Mouse (Mus musculus) forebrain, embryonic 10.5 days (tissue): Measurements from ENCODE around the gene Cdkl4. TPM values are rescaled to one million over a fixed set of nuclear protein-coding genes. Genes with fewer than 3 reads are reported as not detected.
A peak's percentile ranks its signal among the peaks of the same experiment; 100 is the strongest.

ENCODE experiments used
- DNase-seq: peaks from one replicate; pipeline ENCODE4 v3.0.0-alpha.2; 2017; ENCODE audit warnings: low spot score; ENCODE audit errors: extremely low spot score
- H3K27ac ChIP-seq: fragments of 300-500 bp; sonication (generic); 2 replicates; pipeline ENCODE4 v1.5.1; 2016; ENCODE audit warnings: mild to moderate bottlenecking
- H3K27me3 ChIP-seq: fragments of 300-500 bp; sonication (generic); 2 replicates; pipeline ENCODE4 v1.6.1; 2016; ENCODE audit warnings: mild to moderate bottlenecking; ENCODE audit not compliant: poor library complexity, severe bottlenecking
- H3K36me3 ChIP-seq: fragments of 300-500 bp; sonication (generic); replicated peaks from 2 replicates; pipeline ENCODE4 v1.6.1; 2016; ENCODE audit warnings: mild to moderate bottlenecking, moderate library complexity
- H3K4me1 ChIP-seq: fragments of 300-500 bp; sonication (generic); 2 replicates; pipeline ENCODE4 v1.6.1; 2016
- H3K4me3 ChIP-seq: fragments of 300-500 bp; sonication (generic); 2 replicates; pipeline ENCODE4 v1.5.1; 2016; ENCODE audit warnings: mild to moderate bottlenecking, moderate library complexity
- H3K9me3 ChIP-seq: fragments of 300-500 bp; sonication (generic); 2 replicates; pipeline ENCODE4 v1.6.1; 2016; ENCODE audit warnings: mild to moderate bottlenecking, moderate library complexity
- WGBS: fragments of 180-500 bp; shearing (Covaris S2); methylation state at CpG from one replicate; pipeline ENCODE4 v1.1.7; 2016; 5-methylcytosine and 5-hydroxymethylcytosine counted together
- polyA plus RNA-seq: library from polyadenylated mRNA; unstranded; fragments of >200 nt; fragmentation: Nextera tagmentation; extraction: Ambion mirVana; gene quantifications from 2 replicates; pipeline ENCODE4 v1.2.1, GENCODE M21; 2016

Gene Cdkl4
- polyA plus RNA-seq, 1 experiment from 2014 or later: 1.2 TPM

GRCm38 (mm10) chr17:80505766-80506165 is 71.8 kb downstream of the Cdkl4 start:
- H3K4me3 ChIP-seq: no peak overlapping the region
- no peak overlapping the region for H3K27ac ChIP-seq
- H3K36me3 ChIP-seq: no peaks in the 10 kb centered on the region
- H3K27me3 ChIP-seq: no peaks in the 10 kb centered on the region
- DNase-seq: no peak
- WGBS: 90% methylated on average over 6 of the region's 6 CpGs
- no peaks in the 10 kb centered on the region for H3K9me3 ChIP-seq
- H3K4me1 ChIP-seq: no peaks in the 10 kb centered on the region

GRCm38 (mm10) chr17:80505342-80505741 is 72.3 kb downstream of the Cdkl4 start:
- DNase-seq: no peak
- Histone ChIP-seq H3K4me1 (no peaks in the 10 kb centered on the region), H3K27ac (no peak overlapping the region), H3K4me3 (no peak overlapping the region), H3K9me3 (no peaks in the 10 kb centered on the region), H3K36me3 (no peaks in the 10 kb centered on the region), H3K27me3 (no peaks in the 10 kb centered on the region)
- WGBS: 89% methylated on average over 4 of the region's 4 CpGs

- Histone ChIP-seq H3K4me3 (no peak overlapping the region), H3K9me3 (no peaks in the 10 kb centered on the region), H3K36me3 (no peaks in the 10 kb centered on the region), H3K4me1 (peaks cover 9% of the 10 kb centered on the region; the same call in 1 of the 2 replicates), H3K27me3 (no peaks in the 10 kb centered on the region), H3K27ac (no peak overlapping the region)
- DNase-seq: no peak
- WGBS: 91% methylated on average over 2 of the region's 2 CpGs
Observed at GRCm38 (mm10) chr17:80501805-80502172, 75.8 kb downstream of the Cdkl4 start.

- Histone ChIP-seq H3K36me3 (no peaks in the 10 kb centered on the region), H3K27ac (no peak overlapping the region), H3K4me1 (peaks cover 11% of the 10 kb centered on the region; the same call in 1 of the 2 replicates), H3K27me3 (no peaks in the 10 kb centered on the region), H3K4me3 (no peak overlapping the region), H3K9me3 (no peaks in the 10 kb centered on the region)
- DNase-seq: no peak
- WGBS: 76% methylated on average over 5 of the region's 5 CpGs
Observed at GRCm38 (mm10) chr17:80501037-80501804, 76.4 kb downstream of the Cdkl4 start.

GRCm38 (mm10) chr17:80500025-80500424 is 77.6 kb downstream of the Cdkl4 start:
- no peak overlapping the region for H3K27ac ChIP-seq
- peaks cover 11% of the 10 kb centered on the region; the same call in 1 of the 2 replicates for H3K4me1 ChIP-seq
- 89% methylated on average over 4 of the region's 4 CpGs for WGBS
- DNase-seq: no peak
- no peak overlapping the region for H3K4me3 ChIP-seq
- no peaks in the 10 kb centered on the region for H3K27me3 ChIP-seq
- no peaks in the 10 kb centered on the region for H3K36me3 ChIP-seq
- no peaks in the 10 kb centered on the region for H3K9me3 ChIP-seq

- Histone ChIP-seq H3K27ac (no peak overlapping the region), H3K9me3 (no peaks in the 10 kb centered on the region; the same call in 1 of the 2 replicates), H3K27me3 (no peaks in the 10 kb centered on the region), H3K4me3 (no peak overlapping the region), H3K36me3 (no peaks in the 10 kb centered on the region), H3K4me1 (peaks cover 11% of the 10 kb centered on the region; the same call in 1 of the 2 replicates)
- no peak for DNase-seq
- WGBS: 63% methylated on average over 11 of the region's 11 CpGs
Observed at GRCm38 (mm10) chr17:80498600-80499268, 78.9 kb downstream of the Cdkl4 start.

GRCm38 (mm10) chr17:80497183-80497601 is 80.4 kb downstream of the Cdkl4 start:
- Histone ChIP-seq H3K36me3 (no peaks in the 10 kb centered on the region), H3K27ac (peak overlapping the region; percentile 65; the same call in 1 of the 2 replicates), H3K27me3 (no peaks in the 10 kb centered on the region), H3K9me3 (no peaks in the 10 kb centered on the region; the same call in 1 of the 2 replicates), H3K4me1 (peaks cover 11% of the 10 kb centered on the region; the same call in 1 of the 2 replicates), H3K4me3 (no peak overlapping the region)
- 46% methylated on average over 9 of the region's 9 CpGs for WGBS
- peak; percentile 26 for DNase-seq

GRCm38 (mm10) chr17:80496607-80497170 is 80.9 kb downstream of the Cdkl4 start:
- H3K4me1 ChIP-seq: peaks cover 11% of the 10 kb centered on the region; the same call in 1 of the 2 replicates
- H3K36me3 ChIP-seq: no peaks in the 10 kb centered on the region
- 88% methylated on average over 8 of the region's 8 CpGs for WGBS
- peak overlapping the region; percentile 65; the same call in 1 of the 2 replicates for H3K27ac ChIP-seq
- no peaks in the 10 kb centered on the region; the same call in 1 of the 2 replicates for H3K9me3 ChIP-seq
- H3K4me3 ChIP-seq: no peak overlapping the region
- no peak for DNase-seq
- H3K27me3 ChIP-seq: no peaks in the 10 kb centered on the region

- Histone ChIP-seq H3K36me3 (no peaks in the 10 kb centered on the region), H3K4me3 (no peak overlapping the region), H3K9me3 (no peaks in the 10 kb centered on the region; the same call in 1 of the 2 replicates), H3K4me1 (peaks cover 11% of the 10 kb centered on the region; the same call in 1 of the 2 replicates), H3K27ac (no peak overlapping the region), H3K27me3 (no peaks in the 10 kb centered on the region)
- 87% methylated on average over 6 of the region's 6 CpGs for WGBS
- DNase-seq: no peak
Observed at GRCm38 (mm10) chr17:80496185-80496584, 81.4 kb downstream of the Cdkl4 start.

- Histone ChIP-seq H3K4me3 (no peak overlapping the region), H3K27ac (no peak overlapping the region), H3K9me3 (no peaks in the 10 kb centered on the region; the same call in 1 of the 2 replicates), H3K4me1 (peaks cover 11% of the 10 kb centered on the region; the same call in 1 of the 2 replicates), H3K36me3 (no peaks in the 10 kb centered on the region), H3K27me3 (no peaks in the 10 kb centered on the region)
- WGBS: 76% methylated on average over 1 of the region's 1 CpGs
- no peak for DNase-seq
Observed at GRCm38 (mm10) chr17:80493891-80494290, 83.7 kb downstream of the Cdkl4 start.

GRCm38 (mm10) chr17:80492811-80493210 is 84.8 kb downstream of the Cdkl4 start:
- no peaks in the 10 kb centered on the region for H3K27me3 ChIP-seq
- H3K4me1 ChIP-seq: peaks cover 11% of the 10 kb centered on the region; the same call in 1 of the 2 replicates
- no peak overlapping the region for H3K27ac ChIP-seq
- WGBS: 93% methylated on average over 4 of the region's 4 CpGs
- DNase-seq: no peak
- H3K4me3 ChIP-seq: no peak overlapping the region
- no peaks in the 10 kb centered on the region; the same call in 1 of the 2 replicates for H3K9me3 ChIP-seq
- H3K36me3 ChIP-seq: no peaks in the 10 kb centered on the region

GRCm38 (mm10) chr17:80492274-80492673 is 85.3 kb downstream of the Cdkl4 start:
- H3K36me3 ChIP-seq: no peaks in the 10 kb centered on the region
- H3K27ac ChIP-seq: no peak overlapping the region
- no peak overlapping the region for H3K4me3 ChIP-seq
- peaks cover 7% of the 10 kb centered on the region; the same call in 1 of the 2 replicates for H3K4me1 ChIP-seq
- no peaks in the 10 kb centered on the region; the same call in 1 of the 2 replicates for H3K9me3 ChIP-seq
- no peaks in the 10 kb centered on the region for H3K27me3 ChIP-seq
- 91% methylated on average over 4 of the region's 4 CpGs for WGBS
- no peak for DNase-seq
